Mouse (Mus musculus) limb, embryonic 14.5 days (tissue): ENCODE data around the gene Itpr2. TPM values are rescaled to one million over a fixed set of nuclear protein-coding genes. Genes with fewer than 3 reads are reported as not detected.

Experiments used
- ATAC-seq: fragments of 200-750 bp; cut with Nextera tagmentation; 2 replicates; pipeline ENCODE4 v1.8.0; 2017; ENCODE audit warnings: low read depth, moderate number of reproducible peaks, moderate TSS enrichment; ENCODE audit not compliant: low FRiP score
- DNase-seq: peaks from one replicate; pipeline ENCODE4 v3.0.0-alpha.2; 2015; ENCODE audit warnings: low spot score
- H3K27ac ChIP-seq: fragments of 300-500 bp; sonication (generic); replicated peaks from 2 replicates; pipeline ENCODE4 v1.5.1; 2014; ENCODE audit warnings: low read depth, mild to moderate bottlenecking, low read length, moderate library complexity, mixed read lengths
- H3K27me3 ChIP-seq: fragments of 300-500 bp; sonication (generic); 2 replicates; pipeline ENCODE4 v1.6.1; 2014; ENCODE audit warnings: low read length, mixed read lengths; ENCODE audit not compliant: control insufficient read depth, insufficient read depth
- H3K36me3 ChIP-seq: fragments of 300-500 bp; sonication (generic); 2 replicates; pipeline ENCODE4 v1.6.1; 2014; ENCODE audit warnings: mild to moderate bottlenecking, low read length, moderate library complexity, mixed read lengths; ENCODE audit not compliant: control insufficient read depth, insufficient read depth
- H3K4me1 ChIP-seq: fragments of 300-500 bp; sonication (generic); 2 replicates; pipeline ENCODE4 v1.6.1; 2014; ENCODE audit warnings: antibody characterized with exemption, low read length, mixed read lengths; ENCODE audit not compliant: control insufficient read depth, insufficient read depth
- H3K4me2 ChIP-seq: fragments of 300-500 bp; sonication (generic); replicated peaks from 2 replicates; pipeline ENCODE4 v1.6.1; 2014; ENCODE audit warnings: low read depth, mild to moderate bottlenecking, low read length, moderate library complexity; ENCODE audit not compliant: severe bottlenecking
- H3K4me3 ChIP-seq: fragments of 300-500 bp; sonication (generic); replicated peaks from 2 replicates; pipeline ENCODE4 v1.5.1; 2014; ENCODE audit warnings: low read length
- H3K9ac ChIP-seq: fragments of 300-500 bp; sonication (generic); 2 replicates; pipeline ENCODE4 v1.6.1; 2014; ENCODE audit warnings: mild to moderate bottlenecking, low read depth, low read length, moderate library complexity; ENCODE audit not compliant: severe bottlenecking
- H3K9me3 ChIP-seq: fragments of 300-500 bp; sonication (generic); 2 replicates; pipeline ENCODE4 v1.6.1; 2016; ENCODE audit warnings: low read length; ENCODE audit not compliant: control insufficient read depth
- POLR2A ChIP-seq: fragments of 200-500 bp; IDR thresholded peaks from 2 replicates; pipeline ENCODE4 v1.8.0; 2012; ENCODE audit warnings: inconsistent platforms, mild to moderate bottlenecking, moderate library complexity, borderline replicate concordance; ENCODE audit not compliant: insufficient read depth, insufficient read length; ENCODE audit errors: extremely low read depth
- WGBS: fragments of 180-500 bp; shearing (Covaris S2); extraction: QIAGEN DNeasy Blood & Tissue Kit; methylation state at CpG from one replicate; pipeline ENCODE4 v1.1.7; 2014; 5-methylcytosine and 5-hydroxymethylcytosine counted together
- polyA plus RNA-seq, 2 experiments: library from polyadenylated mRNA; depleted of rRNA in 1 of 2; stranded (reverse) in 1 of 2; unstranded in 1 of 2; fragments of >200 nt; fragmentation: Nextera tagmentation in 1 of 2; extraction: Ambion mirVana in 1 of 2; gene quantifications; 2 replicates each; pipeline versions ENCODE4 v1.2.1 to v1.2.3; 2012 to 2014

Gene Itpr2
- polyA plus RNA-seq, 2 experiments, result 4.7 to 11.3 TPM

DNA sequence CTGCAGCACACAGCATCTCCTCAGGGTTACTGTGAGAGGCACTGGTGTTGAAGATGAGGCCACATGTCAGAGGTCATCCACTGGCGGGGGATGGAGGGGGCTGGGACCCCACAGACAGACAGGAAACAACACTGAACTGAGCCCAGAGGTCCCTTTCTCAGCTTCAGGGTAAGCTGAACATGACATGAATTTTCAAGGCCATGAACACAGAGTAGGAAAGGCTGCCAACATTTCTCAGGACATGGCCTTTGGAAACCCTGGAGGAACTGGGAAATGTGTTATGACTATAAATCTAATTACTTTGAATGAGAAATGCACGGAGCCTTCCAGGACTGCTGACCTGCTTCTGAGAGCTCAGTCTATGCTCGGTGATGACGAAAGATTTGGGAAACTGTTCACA lies 144.1 kb downstream of the Itpr2 start:
- Histone ChIP-seq H3K27ac (no peak overlapping the region), H3K27me3 (no peaks in the 10 kb centered on the region), H3K4me2 (no peak overlapping the region), H3K36me3 (no peaks in the 10 kb centered on the region), H3K4me3 (no peak overlapping the region), H3K9ac (no peak overlapping the region), H3K4me1 (no peaks in the 10 kb centered on the region), H3K9me3 (no peaks in the 10 kb centered on the region)
- DNase-seq (peak; percentile 52), ATAC-seq (peak; percentile 37; the same call in 1 of the 2 replicates)
- no peak for TF ChIP-seq POLR2A
- 63% methylated on average over 4 of the region's 4 CpGs for whole genome bisulfite sequencing

DNA sequence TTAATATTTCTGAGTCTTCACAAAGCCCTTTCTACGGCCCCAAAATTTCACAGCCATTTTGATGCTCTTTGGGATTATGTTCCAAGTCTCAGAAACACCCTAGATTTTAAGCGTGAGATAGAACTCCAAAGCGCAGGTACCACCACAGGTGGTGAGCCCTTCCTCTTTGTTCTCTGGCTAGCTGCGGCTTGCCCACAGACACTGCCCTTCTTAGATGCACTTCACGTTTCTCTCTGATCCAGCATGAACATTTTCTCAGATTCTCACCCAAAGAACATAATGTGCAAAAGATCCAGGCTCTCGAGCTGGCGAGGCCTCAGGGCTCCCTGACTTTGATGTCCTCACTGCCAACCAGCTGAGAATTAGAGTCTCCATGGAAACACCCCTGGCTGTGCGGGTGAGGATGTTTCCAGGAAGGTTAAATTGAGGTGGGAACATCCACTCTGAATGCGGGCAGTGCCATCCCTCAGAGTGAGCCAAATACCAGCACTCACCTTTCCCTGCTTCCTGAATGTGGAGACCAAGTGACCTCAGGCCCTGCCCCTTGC lies 149.7 kb downstream of the Itpr2 start:
- no peaks in the 10 kb centered on the region for H3K4me1 ChIP-seq
- 55% methylated on average over 9 of the region's 9 CpGs for WGBS
- H3K27me3 ChIP-seq, result no peaks in the 10 kb centered on the region
- no peaks in the 10 kb centered on the region for H3K9me3 ChIP-seq
- no peak overlapping the region for H3K27ac ChIP-seq
- H3K4me2 ChIP-seq, result no peak overlapping the region
- H3K36me3 ChIP-seq, result no peaks in the 10 kb centered on the region
- TF ChIP-seq POLR2A, result no peak
- no peak overlapping the region for H3K9ac ChIP-seq
- no peak for ATAC-seq
- no peak for DNase-seq
- no peak overlapping the region for H3K4me3 ChIP-seq

DNA sequence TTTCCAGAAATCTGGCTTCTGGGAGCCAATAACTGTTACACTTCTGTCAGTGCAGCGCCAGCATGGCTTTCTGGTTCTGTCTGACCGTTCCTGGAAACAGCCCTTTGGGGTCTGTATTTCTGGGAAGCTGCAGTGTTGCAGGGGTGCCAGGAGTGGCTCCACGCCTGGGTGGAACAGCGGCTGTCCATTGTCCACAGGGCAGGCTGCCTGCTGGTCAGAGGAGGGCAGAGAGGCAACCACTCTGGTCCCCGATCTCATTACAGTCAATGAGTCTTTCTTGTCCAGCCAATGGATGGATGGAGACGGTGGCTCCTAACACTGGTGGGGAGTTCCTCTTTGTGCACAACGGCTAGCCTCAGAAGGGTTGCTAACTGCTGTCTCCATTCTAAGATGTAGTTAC lies 150.2 kb downstream of the Itpr2 start:
- H3K4me1 ChIP-seq, result no peaks in the 10 kb centered on the region
- H3K36me3 ChIP-seq, result no peaks in the 10 kb centered on the region
- no peaks in the 10 kb centered on the region for H3K27me3 ChIP-seq
- ATAC-seq, result no peak
- H3K27ac ChIP-seq, result no peak overlapping the region
- no peak for TF ChIP-seq POLR2A
- no peak overlapping the region for H3K4me3 ChIP-seq
- H3K9me3 ChIP-seq, result no peaks in the 10 kb centered on the region
- WGBS, result 75% methylated on average over 7 of the region's 7 CpGs
- no peak for DNase-seq
- no peak overlapping the region for H3K4me2 ChIP-seq
- H3K9ac ChIP-seq, result no peak overlapping the region

DNA sequence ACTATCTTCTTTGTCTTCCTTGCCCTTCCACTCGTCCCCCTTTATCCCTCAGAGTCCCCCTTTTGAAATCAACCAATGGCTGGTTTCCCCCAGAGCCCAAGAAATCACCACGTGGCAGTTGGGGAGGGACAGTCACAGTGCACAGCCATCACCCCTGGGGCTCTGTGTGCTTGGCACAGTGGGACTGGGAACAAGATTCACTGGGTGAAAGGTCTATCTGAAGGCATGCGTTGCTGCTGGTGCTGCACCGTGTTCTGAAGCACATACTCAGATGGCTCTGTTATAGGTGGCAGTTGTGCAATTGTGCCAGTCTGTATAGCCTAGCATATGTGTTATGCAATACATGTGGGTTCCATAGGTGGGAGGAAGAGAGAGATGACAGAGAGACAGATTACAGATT lies 154.5 kb downstream of the Itpr2 start:
- Histone ChIP-seq H3K4me2 (no peak overlapping the region), H3K36me3 (no peaks in the 10 kb centered on the region), H3K9me3 (no peaks in the 10 kb centered on the region), H3K4me3 (no peak overlapping the region), H3K9ac (no peak overlapping the region), H3K4me1 (peaks cover 11% of the 10 kb centered on the region), H3K27me3 (no peaks in the 10 kb centered on the region), H3K27ac (no peak overlapping the region)
- WGBS, result 54% methylated on average over 4 of the region's 4 CpGs
- no peak for TF ChIP-seq POLR2A
- no peak for ATAC-seq
- DNase-seq, result no peak

DNA sequence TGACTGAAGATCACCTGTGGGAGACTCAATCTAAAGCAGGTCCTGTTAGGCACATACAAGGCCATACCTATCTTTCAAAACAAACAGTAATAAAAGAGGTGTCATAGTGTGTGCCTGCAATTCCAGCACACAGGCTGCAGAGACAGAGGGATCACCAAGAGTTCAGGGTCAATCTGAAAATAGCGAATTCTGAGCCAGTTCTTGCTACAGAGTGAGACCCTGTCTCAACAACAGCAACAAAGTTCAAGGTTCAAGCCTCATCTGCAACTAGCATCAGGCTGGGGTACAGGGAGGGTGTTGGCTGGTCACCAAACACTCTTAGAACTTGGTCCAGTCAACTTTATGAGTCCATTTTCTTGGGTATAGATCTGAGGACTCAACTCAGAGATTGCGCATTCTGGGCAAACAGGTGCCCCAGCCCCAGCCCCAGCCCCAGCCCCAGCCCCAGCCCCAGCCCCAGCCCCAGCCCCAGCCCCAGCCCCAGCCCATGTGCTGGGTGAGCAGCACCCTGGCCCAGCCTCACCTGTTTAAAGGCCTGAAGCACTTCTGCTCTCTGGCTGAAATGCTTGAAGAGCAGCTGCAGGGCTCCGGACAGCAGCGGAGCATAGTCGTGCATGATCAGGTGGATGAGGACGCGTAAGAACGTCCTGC lies 155.4 kb downstream of the Itpr2 start:
- H3K4me2 ChIP-seq, result no peak overlapping the region
- H3K27ac ChIP-seq, result no peak overlapping the region
- no peak for TF ChIP-seq POLR2A
- ATAC-seq (no peak), DNase-seq (no peak)
- H3K9me3 ChIP-seq, result no peaks in the 10 kb centered on the region
- peaks cover 11% of the 10 kb centered on the region for H3K4me1 ChIP-seq
- no peaks in the 10 kb centered on the region for H3K36me3 ChIP-seq
- H3K4me3 ChIP-seq, result no peak overlapping the region
- 87% methylated on average over 8 of the region's 8 CpGs for WGBS
- no peaks in the 10 kb centered on the region for H3K27me3 ChIP-seq
- no peak overlapping the region for H3K9ac ChIP-seq
